Mouse (Mus musculus) kidney, adult 2 months (tissue): ENCODE measurements around the gene Ifitm1. TPM values are rescaled to one million over a fixed set of nuclear protein-coding genes. Genes with fewer than 3 reads are reported as not detected.

Experiments used
- DNase-seq: peaks from one replicate; pipeline ENCODE4 v3.0.0; 2021
- H3K27ac ChIP-seq: fragments of 200-500 bp; 2 replicates; pipeline ENCODE4 v1.5.1; 2012; ENCODE audit warnings: low read depth, low read length, control low read depth, inconsistent platforms; ENCODE audit not compliant: insufficient read depth
- H3K27me3 ChIP-seq: fragments of 200-500 bp; replicated peaks from 2 replicates; pipeline ENCODE4 v1.6.1; 2012; ENCODE audit warnings: mild to moderate bottlenecking, moderate library complexity, low read length, inconsistent platforms; ENCODE audit not compliant: control insufficient read depth, insufficient read depth
- H3K36me3 ChIP-seq: fragments of 200-500 bp; 2 replicates; pipeline ENCODE4 v1.6.1; 2012; ENCODE audit warnings: mild to moderate bottlenecking, moderate library complexity, low read length, inconsistent platforms; ENCODE audit not compliant: control insufficient read depth, insufficient read depth
- H3K4me1 ChIP-seq: fragments of 200-500 bp; 2 replicates; pipeline ENCODE4 v1.6.1; 2011; ENCODE audit warnings: low read length; ENCODE audit not compliant: control insufficient read depth, insufficient read depth
- H3K4me3 ChIP-seq: fragments of 200-500 bp; 2 replicates; pipeline ENCODE4 v1.5.1; 2011; ENCODE audit warnings: mild to moderate bottlenecking, low read depth, low read length, control low read depth; ENCODE audit not compliant: insufficient read depth
- CTCF ChIP-seq: fragments of 200-500 bp; conservative IDR thresholded peaks from 2 replicates; pipeline ENCODE4 v1.5.1; 2011; ENCODE audit warnings: low read depth, mild to moderate bottlenecking, control low read depth, low read length, moderate library complexity, mixed read lengths; ENCODE audit not compliant: insufficient read depth, insufficient read length
- POLR2A ChIP-seq: fragments of 200-500 bp; IDR thresholded peaks from one replicate; pipeline ENCODE4 v1.6.1; 2011; ENCODE audit warnings: low read depth, low read length, control low read depth
- WGBS: fragments of 180-500 bp; shearing (Covaris S2); methylation state at CpG from one replicate; pipeline ENCODE4 v1.1.7; 2018; 5-methylcytosine and 5-hydroxymethylcytosine counted together
- polyA plus RNA-seq: library from polyadenylated mRNA; depleted of rRNA; stranded (reverse); fragments of >200 nt; gene quantifications from 2 replicates; pipeline ENCODE4 v1.2.3, GENCODE M21; 2012

Gene Ifitm1
- polyA plus RNA-seq, 1 experiment = 125 TPM

GRCm38 (mm10) chr7:140927181-140927580, 39.8 kb upstream of the Ifitm1 start:
- Histone ChIP-seq H3K4me1 (peaks cover 13% of the 10 kb centered on the region), H3K4me3 (no peak overlapping the region), H3K36me3 (no peaks in the 10 kb centered on the region; the same call in 1 of the 2 replicates), H3K27ac (no peak overlapping the region), H3K27me3 (no peaks in the 10 kb centered on the region)
- no peak for TF ChIP-seq POLR2A
- TF ChIP-seq CTCF = no peak
- DNase-seq = peak; percentile 52
- WGBS = 66% methylated on average over 6 of the region's 6 CpGs

DNA sequence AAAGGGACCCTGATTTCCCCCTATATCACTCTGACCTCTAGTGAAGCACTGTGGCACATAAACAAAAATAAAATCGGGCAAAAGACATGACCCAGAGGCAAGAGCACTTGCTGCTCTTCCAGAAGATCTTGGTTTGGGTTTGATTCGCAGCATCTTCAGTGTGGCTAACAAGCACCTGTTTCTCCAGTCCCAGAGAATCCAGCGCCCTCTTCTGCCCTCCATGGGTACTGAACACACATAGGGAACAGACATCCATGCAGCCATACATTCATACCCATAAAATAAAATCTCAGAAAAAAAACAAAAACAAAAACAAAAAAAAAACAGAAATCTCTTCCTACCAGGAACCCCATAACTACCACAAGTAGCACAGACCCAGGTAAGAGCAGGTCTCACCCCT, 28.6 kb upstream of the Ifitm1 start:
- Histone ChIP-seq H3K4me1 (no peaks in the 10 kb centered on the region; the same call in 1 of the 2 replicates), H3K36me3 (no peaks in the 10 kb centered on the region), H3K4me3 (no peak overlapping the region), H3K27me3 (no peaks in the 10 kb centered on the region), H3K27ac (no peak overlapping the region)
- no peak for TF ChIP-seq POLR2A
- peak; percentile 67 for TF ChIP-seq CTCF
- 52% methylated on average over 3 of the region's 3 CpGs for WGBS
- peak; percentile 42 for DNase-seq

DNA sequence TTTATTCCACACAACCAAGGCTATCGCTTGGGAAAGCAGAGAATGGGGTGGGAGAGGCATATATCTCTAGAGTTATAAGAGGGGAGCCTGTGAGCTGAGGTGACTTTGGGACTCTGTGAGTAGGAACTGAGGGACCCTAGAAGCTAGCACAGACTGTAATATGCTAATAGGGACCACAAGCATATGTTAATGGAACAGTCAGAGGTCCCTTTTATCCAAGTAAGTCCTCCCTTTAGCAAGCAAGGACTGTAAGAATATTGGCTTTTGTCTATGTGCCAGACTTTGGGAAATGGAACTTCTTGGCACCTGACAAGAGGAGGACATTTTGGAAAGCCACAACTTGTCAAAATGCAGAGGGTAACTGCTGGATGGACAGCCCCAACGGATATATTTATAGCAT, 28.1 kb upstream of the Ifitm1 start:
- Histone ChIP-seq H3K27ac (no peak overlapping the region), H3K27me3 (no peaks in the 10 kb centered on the region), H3K4me1 (no peaks in the 10 kb centered on the region; the same call in 1 of the 2 replicates), H3K36me3 (no peaks in the 10 kb centered on the region), H3K4me3 (no peak overlapping the region)
- DNase-seq = no peak
- WGBS = 50% methylated on average over 2 of the region's 2 CpGs
- TF ChIP-seq POLR2A (no peak), CTCF (no peak)

DNA sequence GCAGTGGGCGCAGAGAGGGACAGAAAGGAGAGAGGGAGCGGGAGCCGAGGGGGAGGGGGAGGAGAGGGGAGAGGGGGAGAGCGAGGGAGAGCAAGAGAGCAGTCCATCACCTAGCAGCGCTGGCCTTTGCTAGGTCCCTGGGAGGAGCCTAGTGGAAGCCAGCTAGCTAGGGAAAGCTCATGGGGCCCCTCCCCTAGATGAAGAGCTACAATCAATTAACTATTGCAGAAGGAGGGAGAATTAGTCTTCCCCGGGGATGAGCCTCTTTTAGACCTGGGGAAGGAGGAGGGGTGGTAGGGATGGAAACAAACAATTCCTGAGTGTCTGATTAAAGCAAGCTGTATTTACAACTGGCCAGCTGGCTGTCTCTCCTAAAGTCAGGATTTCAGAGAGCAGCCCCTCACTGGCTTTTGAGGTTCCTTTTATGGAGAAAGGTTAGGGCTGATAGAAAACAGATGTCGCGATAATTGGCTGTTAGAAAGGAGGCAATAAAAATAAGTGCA, 27.3 kb upstream of the Ifitm1 start:
- WGBS = 37% methylated on average over 7 of the region's 8 CpGs
- peak; percentile 49 for DNase-seq
- Histone ChIP-seq H3K27ac (no peak overlapping the region), H3K27me3 (no peaks in the 10 kb centered on the region), H3K4me3 (no peak overlapping the region), H3K4me1 (no peaks in the 10 kb centered on the region; the same call in 1 of the 2 replicates), H3K36me3 (no peaks in the 10 kb centered on the region)
- TF ChIP-seq CTCF (no peak), POLR2A (no peak)

DNA sequence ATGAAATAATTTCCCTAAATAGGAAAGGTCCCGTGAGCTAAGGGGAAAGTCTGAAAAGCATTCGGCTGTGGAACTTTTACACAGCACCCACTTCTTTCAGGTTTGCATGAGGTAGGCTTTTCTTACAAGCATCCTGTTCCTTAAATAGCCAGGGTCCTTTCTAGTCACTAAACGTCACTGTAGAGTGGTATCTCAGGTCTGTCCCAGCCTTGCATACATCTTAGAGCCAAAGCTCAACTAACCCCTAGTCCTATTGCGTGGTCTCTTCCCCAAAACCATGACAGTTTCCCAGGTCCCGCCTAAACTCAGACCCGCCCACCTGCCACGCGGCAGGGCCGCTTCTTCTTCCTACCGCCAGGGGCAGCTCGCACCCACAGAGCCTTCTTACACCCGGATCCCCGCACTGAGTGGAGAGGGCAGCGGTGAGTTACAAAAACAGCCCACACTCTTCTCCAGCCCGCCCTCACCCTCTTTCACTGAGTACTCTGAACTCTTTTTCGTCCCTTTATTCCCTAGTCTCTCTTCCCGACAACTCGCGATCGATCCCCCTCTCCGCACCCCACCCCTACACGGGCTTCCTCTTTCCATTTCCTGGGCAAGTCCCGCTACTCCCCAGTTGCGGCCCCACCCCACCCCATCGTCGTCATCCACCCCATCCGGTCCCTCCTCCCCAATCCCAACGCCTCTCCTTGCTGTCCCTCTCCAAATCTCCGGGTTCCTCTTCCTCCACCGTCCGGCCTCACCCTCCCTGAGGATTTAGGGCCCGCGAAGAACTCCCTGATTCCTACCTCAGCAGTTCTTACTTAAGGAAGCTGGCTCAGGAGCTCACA, 25.6 kb upstream of the Ifitm1 start, which contains the start of gene Pgghg:
TSS of gene Pgghg (plus strand) at position 170 of the 830 bp plus-strand sequence.
- peak; percentile 84 for TF ChIP-seq CTCF
- peak; percentile 30 for TF ChIP-seq POLR2A
- DNase-seq = peak; percentile 93
- under 1% methylated on average over 33 of the region's 33 CpGs for WGBS
- H3K4me3 ChIP-seq = peak within 1 kb of the TSS; percentile 66
- H3K36me3 ChIP-seq = no peaks in the 10 kb centered on the region
- H3K4me1 ChIP-seq = no peaks in the 10 kb centered on the region; the same call in 1 of the 2 replicates
- peak within 1 kb of the TSS; percentile 94 for H3K27ac ChIP-seq
- no peaks in the 10 kb centered on the region for H3K27me3 ChIP-seq

DNA sequence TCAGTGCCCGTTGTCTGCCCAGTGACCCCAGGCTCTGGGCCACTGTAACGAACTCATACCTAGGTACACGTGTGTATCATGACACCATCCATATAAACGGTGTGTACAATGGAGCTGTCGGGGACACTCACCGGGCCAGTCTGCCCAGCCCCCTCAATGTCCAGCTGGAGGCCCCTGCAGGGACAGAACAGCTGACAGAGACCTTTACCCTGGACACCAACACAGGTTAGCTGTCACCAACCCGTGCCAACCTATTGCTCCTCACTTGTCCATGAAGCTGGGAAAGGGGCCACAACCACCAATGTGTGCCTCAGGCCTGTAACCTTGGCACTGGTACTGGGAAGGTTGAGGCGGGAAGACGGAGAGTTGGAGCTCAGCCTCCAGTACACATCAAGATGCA, 24.7 kb upstream of the Ifitm1 start:
- Histone ChIP-seq H3K27me3 (no peaks in the 10 kb centered on the region), H3K4me3 (peak overlapping the region; percentile 66), H3K36me3 (no peaks in the 10 kb centered on the region), H3K27ac (peak overlapping the region; percentile 81), H3K4me1 (no peaks in the 10 kb centered on the region; the same call in 1 of the 2 replicates)
- TF ChIP-seq POLR2A (no peak), CTCF (no peak)
- WGBS = 25% methylated on average over 9 of the region's 9 CpGs
- DNase-seq = peak; percentile 39

DNA sequence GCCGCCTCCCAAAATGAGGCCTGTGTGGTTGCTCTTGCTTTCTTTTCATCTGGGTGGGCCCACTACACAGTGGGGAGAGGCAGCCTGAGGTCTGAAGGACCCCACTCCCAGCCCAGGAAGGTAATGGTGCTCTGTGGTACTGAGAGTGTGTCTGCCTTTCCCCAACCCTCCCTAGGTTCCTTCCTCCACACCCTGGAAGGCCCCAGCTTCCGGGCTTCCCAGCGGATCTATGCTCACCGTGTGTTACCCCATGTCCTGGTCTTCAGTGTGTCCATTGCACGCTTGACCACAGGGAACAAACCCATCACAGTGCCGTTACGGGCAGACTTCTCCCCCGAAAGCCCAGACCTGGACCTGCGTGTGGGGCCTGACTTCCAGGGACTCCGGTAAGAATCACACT, 24.2 kb upstream of the Ifitm1 start:
- Histone ChIP-seq H3K27ac (no peak overlapping the region), H3K27me3 (no peaks in the 10 kb centered on the region), H3K36me3 (no peaks in the 10 kb centered on the region), H3K4me1 (no peaks in the 10 kb centered on the region; the same call in 1 of the 2 replicates), H3K4me3 (no peak overlapping the region)
- DNase-seq = no peak
- no peak for TF ChIP-seq POLR2A
- no peak for TF ChIP-seq CTCF
- WGBS = 90% methylated on average over 10 of the region's 10 CpGs
